Mouse (Mus musculus) myocyte (in vitro differentiated cells): ENCODE measurements at regions not wholly inside any gene's neighbourhood (a gene's known extent, or its start where the extent isn't known, plus 50 kb on each side); places are given as distances from the start of the nearest gene placed in this dataset.

ENCODE experiments used
- MYOG ChIP-seq, 3 experiments: IDR thresholded peaks; one replicate each; pipeline ENCODE4 v1.6.1; 2011; ENCODE audit warnings: control low read depth in 2 of 3, low read depth in 2 of 3, mild to moderate bottlenecking in 2 of 3; ENCODE audit not compliant: insufficient read length in 2 of 3, control insufficient read depth in 1 of 3, insufficient read depth in 1 of 3
- POLR2A ChIP-seq: IDR thresholded peaks from one replicate; pipeline ENCODE4 v1.6.1; 2011; ENCODE audit warnings: low read depth, mild to moderate bottlenecking, control low read depth, moderate library complexity; ENCODE audit not compliant: insufficient read length
- TCF12 ChIP-seq: IDR thresholded peaks from one replicate; pipeline ENCODE4 v1.6.1; 2011; ENCODE audit warnings: mild to moderate bottlenecking, control low read depth; ENCODE audit not compliant: poor library complexity, insufficient read depth, severe bottlenecking

GRCm38 (mm10) chr10:27802368-27802767, 182.8 kb upstream of the Lama2 start:
- TF ChIP-seq POLR2A = no peak
- TF ChIP-seq TCF12 = no peak
- no peak for TF ChIP-seq MYOG (IDR thresholded peaks at IDR 0.05; ENCODE audit: control insufficient read depth in 1 of 3, insufficient read depth in 1 of 3, insufficient read length in 2 of 3, low read depth in 2 of 3)
